8 mouse cellular contexts compared by ENCODE assay signal in the genomic region with DNA sequence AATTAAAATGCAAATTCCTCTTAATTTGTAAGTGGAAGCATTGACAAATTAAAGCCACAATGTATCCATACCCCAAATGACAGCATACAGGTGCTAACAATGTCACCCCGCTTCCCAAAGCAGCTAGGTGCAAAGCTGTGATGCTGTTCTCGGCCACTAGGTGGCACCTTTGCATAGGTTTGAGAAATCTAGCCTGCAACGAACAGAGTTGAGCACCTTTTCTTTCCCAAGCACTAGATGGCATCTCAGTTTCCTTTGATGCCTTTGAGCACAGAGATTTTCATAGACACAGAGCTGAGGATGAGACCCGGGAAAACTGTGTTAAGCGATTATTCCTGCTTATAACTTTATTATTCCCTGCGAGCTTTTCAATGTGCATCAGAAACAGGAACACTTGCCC.
A peak's percentile ranks its signal among the peaks of the same experiment; 100 is the strongest.
DNase-seq lines count a peak whose midpoint lies in the region; ATAC-seq lines count a peak whose summit lies in the region.

No protein-coding gene starts in this region.

- ATAC-seq in kidney, embryonic 14.5 days (ENCODE audit: low FRiP score, low TSS enrichment): peak; percentile 90
- ATAC-seq in limb, embryonic 13.5 days (ENCODE audit: low FRiP score, low read depth): peak; percentile 91
- ATAC-seq in monocyte, adult 5-6 weeks (replicated peaks; ENCODE audit: insufficient number of reproducible peaks, low FRiP score, low TSS enrichment, poor library complexity, severe bottlenecking): 0 out of 2 replicates have a peak, but pooled peaks have one; percentile 61
- ATAC-seq in stomach, embryonic 14.5 days (ENCODE audit: insufficient number of reproducible peaks, insufficient read depth, low FRiP score, low read depth): peak; percentile 79; the same call in 1 of the 2 replicates

- no peak overlapping the region for H3K27ac ChIP-seq in embryonic facial prominence, embryonic 10.5 days (replicated peaks)
- no peak overlapping the region for H3K27ac ChIP-seq in heart, embryonic 10.5 days
- no peak overlapping the region for H3K27ac ChIP-seq in kidney, embryonic 14.5 days (ENCODE audit: low read depth, low read length)
- no peak overlapping the region for H3K27ac ChIP-seq in limb, embryonic 13.5 days
- no peak overlapping the region for H3K27ac ChIP-seq in stomach, embryonic 14.5 days (ENCODE audit: low read length)

- no peak overlapping the region for H3K9ac ChIP-seq in kidney, embryonic 14.5 days (ENCODE audit: low read depth, low read length)
- H3K9ac ChIP-seq in limb, embryonic 13.5 days: no peak overlapping the region
- H3K9ac ChIP-seq in stomach, embryonic 14.5 days (replicated peaks; ENCODE audit: low read depth, low read length): no peak overlapping the region

- no peaks in the 10 kb centered on the region for H3K27me3 ChIP-seq in embryonic facial prominence, embryonic 10.5 days (replicated peaks; ENCODE audit: low read depth, poor library complexity, severe bottlenecking)
- no peaks in the 10 kb centered on the region for H3K27me3 ChIP-seq in heart, embryonic 10.5 days (ENCODE audit: insufficient read depth, poor library complexity, severe bottlenecking)
- no peaks in the 10 kb centered on the region for H3K27me3 ChIP-seq in kidney, embryonic 14.5 days (ENCODE audit: control insufficient read depth, insufficient read depth, low read length)
- no peaks in the 10 kb centered on the region for H3K27me3 ChIP-seq in limb, embryonic 13.5 days
- H3K27me3 ChIP-seq in stomach, embryonic 14.5 days (ENCODE audit: control insufficient read depth, insufficient read depth, low read length): no peaks in the 10 kb centered on the region

- DNase-seq in 3T3-L1 (ENCODE audit: low read depth, low spot score): peak; percentile 90
- peak; percentile 82 for DNase-seq in adrenal gland, postnatal 14 days
- peak; percentile 82 for DNase-seq in embryonic facial prominence, embryonic 10.5 days (ENCODE audit: low spot score)
- DNase-seq in heart, embryonic 10.5 days (ENCODE audit: low spot score): peak; percentile 86

- WGBS in embryonic facial prominence, embryonic 10.5 days: 6% methylated on average over 6 of the region's 6 CpGs
- WGBS in heart, embryonic 10.5 days: 4% methylated on average over 6 of the region's 6 CpGs
- WGBS in kidney, embryonic 14.5 days: 5% methylated on average over 6 of the region's 6 CpGs
- 3% methylated on average over 6 of the region's 6 CpGs for WGBS in limb, embryonic 13.5 days
- WGBS in stomach, embryonic 14.5 days: 4% methylated on average over 6 of the region's 6 CpGs

- H3K36me3 ChIP-seq in embryonic facial prominence, embryonic 10.5 days (replicated peaks): no peaks in the 10 kb centered on the region
- H3K36me3 ChIP-seq in heart, embryonic 10.5 days: no peaks in the 10 kb centered on the region
- no peaks in the 10 kb centered on the region for H3K36me3 ChIP-seq in kidney, embryonic 14.5 days (ENCODE audit: control insufficient read depth, insufficient read depth, low read length)
- H3K36me3 ChIP-seq in limb, embryonic 13.5 days: no peaks in the 10 kb centered on the region
- H3K36me3 ChIP-seq in stomach, embryonic 14.5 days (ENCODE audit: control insufficient read depth, insufficient read depth, low read length): no peaks in the 10 kb centered on the region

- H3K4me1 ChIP-seq in embryonic facial prominence, embryonic 10.5 days: no peaks in the 10 kb centered on the region
- no peaks in the 10 kb centered on the region for H3K4me1 ChIP-seq in heart, embryonic 10.5 days
- H3K4me1 ChIP-seq in kidney, embryonic 14.5 days (ENCODE audit: control insufficient read depth, insufficient read depth, low read length): no peaks in the 10 kb centered on the region
- no peaks in the 10 kb centered on the region for H3K4me1 ChIP-seq in limb, embryonic 13.5 days
- H3K4me1 ChIP-seq in stomach, embryonic 14.5 days (ENCODE audit: control insufficient read depth, insufficient read depth, low read length): no peaks in the 10 kb centered on the region

- no peaks in the 10 kb centered on the region for H3K9me3 ChIP-seq in embryonic facial prominence, embryonic 10.5 days
- no peaks in the 10 kb centered on the region for H3K9me3 ChIP-seq in heart, embryonic 10.5 days
- H3K9me3 ChIP-seq in kidney, embryonic 14.5 days (ENCODE audit: control insufficient read depth, low read length): no peaks in the 10 kb centered on the region
- H3K9me3 ChIP-seq in limb, embryonic 13.5 days: no peaks in the 10 kb centered on the region
- H3K9me3 ChIP-seq in stomach, embryonic 14.5 days (ENCODE audit: control insufficient read depth, low read depth, low read length): no peaks in the 10 kb centered on the region

- no peak overlapping the region for H3K4me2 ChIP-seq in kidney, embryonic 14.5 days (replicated peaks; ENCODE audit: low read depth, low read length)
- 0 out of 2 replicates have a peak overlapping the region, but pooled peaks have one; percentile 30 for H3K4me2 ChIP-seq in limb, embryonic 13.5 days (replicated peaks)
- no peak overlapping the region for H3K4me2 ChIP-seq in stomach, embryonic 14.5 days (replicated peaks; ENCODE audit: low read depth, low read length)

- H3K4me3 ChIP-seq in embryonic facial prominence, embryonic 10.5 days: no peak overlapping the region
- no peak overlapping the region for H3K4me3 ChIP-seq in heart, embryonic 10.5 days
- H3K4me3 ChIP-seq in kidney, embryonic 14.5 days (ENCODE audit: low read length): no peak overlapping the region
- no peak overlapping the region for H3K4me3 ChIP-seq in limb, embryonic 13.5 days
- no peak overlapping the region for H3K4me3 ChIP-seq in stomach, embryonic 14.5 days (ENCODE audit: low read depth, low read length)
